Mouse (Mus musculus) ES-E14 (cell line): ENCODE data around the gene Med20. TPM values are rescaled to one million over a fixed set of nuclear protein-coding genes. Genes with fewer than 3 reads are reported as not detected.

Experiments used
- DNase-seq: peaks from one replicate; pipeline ENCODE4 v3.0.0-alpha.2; 2013; ENCODE audit warnings: low read depth, low spot score
- H3K27ac ChIP-seq: 2 replicates; pipeline ENCODE4 v1.5.1; 2012; ENCODE audit warnings: low read depth, mild to moderate bottlenecking, low read length, moderate library complexity, mixed read lengths; ENCODE audit not compliant: poor library complexity, insufficient read depth, severe bottlenecking
- H3K36me3 ChIP-seq: 2 replicates; pipeline ENCODE4 v1.6.1; 2012; ENCODE audit warnings: mild to moderate bottlenecking, low read length, moderate library complexity, mixed read lengths; ENCODE audit not compliant: control insufficient read depth, poor library complexity, insufficient read depth, severe bottlenecking
- H3K4me1 ChIP-seq, 2 experiments: fragments of 150-350 bp in 1 of 2; sonication (generic) in 1 of 2; 2 replicates each; pipeline ENCODE4 v1.6.1; 2012; ENCODE audit warnings: low read length in 2 of 2, mild to moderate bottlenecking in 1 of 2, mixed read lengths in 1 of 2; ENCODE audit not compliant: control insufficient read depth in 2 of 2, insufficient read depth in 2 of 2, poor library complexity in 1 of 2
- H3K4me3 ChIP-seq, 2 experiments: fragments of 150-350 bp in 1 of 2; sonication (generic) in 1 of 2; 2 replicates each; pipeline ENCODE4 v1.5.1; 2012; ENCODE audit warnings: low read length in 2 of 2, low read depth in 1 of 2, mild to moderate bottlenecking in 1 of 2, mixed read lengths in 1 of 2; ENCODE audit not compliant: insufficient read depth in 1 of 2, poor library complexity in 1 of 2, severe bottlenecking in 1 of 2
- H3K9ac ChIP-seq: 2 replicates; pipeline ENCODE4 v1.6.1; 2012; ENCODE audit warnings: low read depth, mild to moderate bottlenecking, low read length, mixed read lengths; ENCODE audit not compliant: poor library complexity, insufficient read depth, severe bottlenecking
- H3K9me3 ChIP-seq: fragments of 150-350 bp; sonication (generic); 2 replicates; pipeline ENCODE4 v1.6.1; 2012; ENCODE audit warnings: low read depth, mild to moderate bottlenecking, low read length; ENCODE audit not compliant: control insufficient read depth, insufficient read depth
- CHD2 ChIP-seq: IDR thresholded peaks from 2 replicates; pipeline ENCODE4 v1.6.1; 2014; ENCODE audit warnings: mild to moderate bottlenecking, low read depth, low read length, inconsistent platforms
- HCFC1 ChIP-seq: IDR thresholded peaks from 2 replicates; pipeline ENCODE4 v1.6.1; 2012; ENCODE audit warnings: low read length, inconsistent platforms, borderline replicate concordance; ENCODE audit not compliant: insufficient read depth
- MAFK ChIP-seq: IDR thresholded peaks from 2 replicates; pipeline ENCODE4 v1.6.1; 2014; ENCODE audit warnings: mild to moderate bottlenecking, low read depth, low read length, inconsistent platforms; ENCODE audit not compliant: insufficient read depth
- ZC3H11A ChIP-seq: IDR thresholded peaks from 2 replicates; pipeline ENCODE4 v1.6.1; 2012; ENCODE audit warnings: low read depth, mild to moderate bottlenecking, inconsistent platforms, low read length, borderline replicate concordance
- ZNF384 ChIP-seq: IDR thresholded peaks from 2 replicates; pipeline ENCODE4 v1.6.1; 2012; ENCODE audit warnings: low read depth, low read length, inconsistent platforms
- in situ Hi-C, 2 experiments: fragments of 600-800 bp; cut with MboI; formaldehyde crosslinking; loops; one replicate each; pipeline ENCODE4 v1.15.1; 2025; ENCODE audit warnings: low sequenced_read_pairs in 2 of 2, inconsistent platforms in 1 of 2; ENCODE audit not compliant: unreplicated experiment in 2 of 2
- total RNA-seq: library from RNA; depleted of rRNA; stranded (reverse); fragments of 300-350 nt; gene quantifications from 2 replicates; pipeline ENCODE4 v1.2.3, GENCODE M21; 2012; rRNA removed

The Med20 gene
- total RNA-seq, result 43.4 and 46.1 TPM in 2 replicates

DNA sequence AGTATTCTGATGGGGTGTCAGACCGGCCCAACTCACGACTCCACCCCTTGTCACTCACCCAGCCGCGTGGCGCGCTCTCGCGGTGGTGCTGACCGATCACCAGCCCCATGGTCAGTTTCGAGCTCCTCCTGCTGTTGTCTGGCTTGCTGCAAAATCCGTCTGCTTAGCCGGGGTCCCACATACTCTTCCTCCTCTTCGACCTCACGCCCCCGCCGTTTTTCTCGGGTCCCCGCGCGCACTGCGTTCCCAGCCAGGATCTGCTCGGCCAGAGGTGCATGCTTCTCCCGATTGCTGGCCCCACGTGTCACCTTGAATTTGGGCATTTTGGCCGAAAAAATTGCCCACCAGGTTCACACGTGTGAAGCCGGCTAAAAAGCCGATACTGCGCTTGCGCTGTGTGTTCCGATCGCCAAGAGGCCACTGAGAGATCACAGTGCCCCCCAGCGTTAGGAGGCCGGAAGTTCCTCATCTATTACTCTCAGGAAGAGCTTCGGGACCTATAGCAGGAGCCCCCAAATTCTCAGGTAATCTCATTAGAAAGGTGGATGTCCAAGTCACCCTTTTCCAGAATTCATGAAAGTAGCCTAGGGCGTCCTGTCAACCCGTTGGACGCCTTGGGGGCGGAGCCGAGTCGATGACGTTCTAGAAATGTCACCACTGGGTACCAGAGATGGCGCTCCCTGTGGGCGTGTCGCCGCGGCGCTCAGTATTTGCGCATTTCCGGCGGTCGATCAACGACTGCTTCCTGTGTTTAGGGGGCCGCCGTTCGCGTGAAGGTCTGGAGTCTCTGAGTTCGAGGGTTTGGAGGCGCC, at the start of gene Med20, which contains the start of the genes Bysl and Gm20517:
Med20 (plus strand) TSS at position 734 of the 812 bp plus-strand sequence.
Bysl (minus strand) TSS at position 644 of the 812 bp plus-strand sequence.
Gm20517 (plus strand) TSS at position 741 of the 812 bp plus-strand sequence.
- peaks cover 22% of the 10 kb centered on the region for H3K36me3 ChIP-seq
- TF ChIP-seq HCFC1, result peak; percentile 82
- TF ChIP-seq MAFK, result no peak
- H3K9ac ChIP-seq, result peak within 1 kb of the TSS; percentile 98
- DNase-seq, result peak; percentile 95
- no peaks in the 10 kb centered on the region for H3K9me3 ChIP-seq
- peak within 1 kb of the TSS; percentile 75 for H3K27ac ChIP-seq
- peaks cover 2 to 6% of the 10 kb centered on the region in 2 experiments; a peak in 1 of 4 replicates for H3K4me1 ChIP-seq
- H3K4me3 ChIP-seq, result peak within 1 kb of the TSS; percentile 85 to 94
- in situ Hi-C loops, result no loop called here

- Histone ChIP-seq H3K4me1 (peaks cover 3 to 18% of the 10 kb centered on the region in 2 experiments; a peak in 3 of 4 replicates), H3K36me3 (no peaks in the 10 kb centered on the region), H3K4me3 (no peak overlapping the region), H3K9me3 (no peaks in the 10 kb centered on the region), H3K27ac (no peak overlapping the region), H3K9ac (no peak overlapping the region)
- TF ChIP-seq HCFC1 (no peak), ZC3H11A (no peak)
- no peak for DNase-seq
- in situ Hi-C loops, result no loop called here
Measured at GRCm38 (mm10) chr17:47562875-47563274, 48.5 kb upstream of the Med20 start.

GRCm38 (mm10) chr17:47564612-47565011, 46.8 kb upstream of the Med20 start:
- in situ Hi-C loops, result no loop called here
- DNase-seq, result no peak
- TF ChIP-seq HCFC1 (no peak), CHD2 (no peak)

GRCm38 (mm10) chr17:47566133-47566532, 45.2 kb upstream of the Med20 start:
- no peak for TF ChIP-seq CHD2
- no peak for TF ChIP-seq HCFC1
- TF ChIP-seq ZC3H11A, result no peak
- no peak for TF ChIP-seq MAFK
- TF ChIP-seq ZNF384, result no peak
- Histone ChIP-seq H3K4me1 (peaks cover 5 to 20% of the 10 kb centered on the region in 2 experiments), H3K9me3 (no peaks in the 10 kb centered on the region), H3K36me3 (no peaks in the 10 kb centered on the region), H3K9ac (no peak overlapping the region; the same call in 1 of the 2 replicates), H3K27ac (peak overlapping the region; percentile 44; the same call in 1 of the 2 replicates), H3K4me3 (no peak overlapping the region)
- in situ Hi-C loops, result no loop called here
- DNase-seq, result peak; percentile 61

More at GRCm38 (mm10) chr17:47564612-47565011, 46.8 kb upstream of the Med20 start:
- Histone ChIP-seq H3K4me1 (peaks cover 5 to 24% of the 10 kb centered on the region in 2 experiments), H3K4me3 (no peak overlapping the region), H3K27ac (no peak overlapping the region), H3K36me3 (no peaks in the 10 kb centered on the region), H3K9me3 (no peaks in the 10 kb centered on the region), H3K9ac (no peak overlapping the region)

DNA sequence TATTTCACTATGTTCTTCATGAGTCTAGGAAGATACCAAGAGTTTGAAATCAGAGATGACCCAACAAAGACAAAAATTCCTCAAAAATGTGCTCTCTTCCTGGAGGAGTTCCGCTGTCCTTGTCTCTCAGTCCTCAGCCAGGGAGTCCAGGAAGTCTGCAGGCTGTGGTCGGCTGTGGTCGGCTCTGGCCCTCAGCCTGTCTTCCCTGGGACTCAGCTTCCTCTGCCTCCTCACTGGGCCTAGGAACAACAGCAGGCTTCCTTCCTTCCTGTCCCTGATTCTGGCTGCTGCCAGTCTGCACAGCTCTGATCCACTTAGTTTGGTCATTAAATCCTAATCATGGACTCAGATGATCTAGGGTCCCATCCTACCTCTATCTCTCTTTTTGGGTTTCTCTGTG, 44.1 kb upstream of the Med20 start:
- H3K36me3 ChIP-seq, result no peaks in the 10 kb centered on the region
- peak overlapping the region; percentile 60; the same call in 1 of the 2 replicates for H3K27ac ChIP-seq
- no peak for TF ChIP-seq ZNF384
- TF ChIP-seq HCFC1, result no peak
- no peak for TF ChIP-seq ZC3H11A
- TF ChIP-seq CHD2, result no peak
- TF ChIP-seq MAFK, result no peak
- DNase-seq, result no peak
- H3K4me3 ChIP-seq, result no peak overlapping the region
- in situ Hi-C loops, result no loop called here
- no peak overlapping the region; the same call in 1 of the 2 replicates for H3K9ac ChIP-seq
- no peaks in the 10 kb centered on the region for H3K9me3 ChIP-seq
- H3K4me1 ChIP-seq, result peaks cover 5 to 24% of the 10 kb centered on the region in 2 experiments
